Mouse (Mus musculus) right cerebral cortex, postnatal 14 days (tissue): Measurements from ENCODE around the gene Gstm2.

Experiments
- DNase-seq: peaks from one replicate; pipeline ENCODE4 v3.0.0; 2022

Gene Gstm2

GRCm38 (mm10) chr3:107939830-107940229, 46.4 kb downstream of the Gstm2 start:
- no peak for DNase-seq

GRCm38 (mm10) chr3:107939403-107939802, 46.9 kb downstream of the Gstm2 start:
- DNase-seq: peak; percentile 38

GRCm38 (mm10) chr3:107935888-107936287, 50.4 kb downstream of the Gstm2 start:
- no peak for DNase-seq

- DNase-seq: no peak
Observed at GRCm38 (mm10) chr3:107935268-107935667, 51.0 kb downstream of the Gstm2 start.

- DNase-seq: no peak
Observed at GRCm38 (mm10) chr3:107932128-107932527, 54.1 kb downstream of the Gstm2 start.
